8 mouse cellular contexts compared by ENCODE assay signal in the genomic region with DNA sequence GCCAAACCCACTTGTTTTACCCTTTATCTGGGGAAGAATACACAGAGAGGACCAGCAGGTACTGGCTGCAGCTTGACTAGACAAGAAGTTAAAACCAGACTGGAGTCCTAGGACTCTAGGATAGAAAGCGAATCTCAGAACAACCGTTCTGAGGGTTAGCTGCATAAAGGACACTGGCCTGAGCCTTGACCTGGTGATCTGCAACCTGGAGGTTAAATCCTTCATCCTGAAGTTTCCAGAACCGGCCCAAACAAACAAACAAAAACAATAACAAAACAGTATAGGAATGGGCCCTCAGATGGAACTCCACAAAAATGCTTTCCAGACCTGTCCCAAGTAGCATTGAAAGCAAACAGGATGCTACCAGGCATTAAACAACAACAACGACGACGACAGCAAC. TPM values are rescaled to one million over a fixed set of nuclear protein-coding genes. Genes with fewer than 3 reads are reported as not detected.
DNase-seq lines count a peak whose midpoint lies in the region; ATAC-seq and TF ChIP-seq lines count a peak whose summit lies in the region.

Gene Rtn1, minus strand, starts transcription at position 101 of the 400 bp plus-strand sequence.

- no peak for ATAC-seq in lung, embryonic 14.5 days (ENCODE audit: insufficient read depth)
- no peak for ATAC-seq in embryonic facial prominence, embryonic 13.5 days (ENCODE audit: insufficient number of reproducible peaks, insufficient read depth, low FRiP score, low TSS enrichment, low read depth)
- no peak for ATAC-seq in intestine, embryonic 15.5 days
- no peak for ATAC-seq in midbrain, embryonic 12.5 days (ENCODE audit: low FRiP score, low read depth)
- ATAC-seq in frontal cortex, adult (ENCODE audit: low TSS enrichment), result no peak

- H3K27me3 ChIP-seq in lung, embryonic 14.5 days (ENCODE audit: insufficient read depth, low read length), result peaks cover 24% of the 10 kb centered on the region
- H3K27me3 ChIP-seq in embryonic facial prominence, embryonic 13.5 days, result peaks cover 40% of the 10 kb centered on the region
- peaks cover 25% of the 10 kb centered on the region for H3K27me3 ChIP-seq in intestine, embryonic 15.5 days (replicated peaks)
- H3K27me3 ChIP-seq in midbrain, embryonic 12.5 days, result peaks cover 3% of the 10 kb centered on the region; the same call in 1 of the 2 replicates

- no peak within 1 kb of the TSS for H3K27ac ChIP-seq in lung, embryonic 14.5 days (ENCODE audit: low read depth)
- H3K27ac ChIP-seq in embryonic facial prominence, embryonic 13.5 days, result no peak within 1 kb of the TSS
- no peak within 1 kb of the TSS for H3K27ac ChIP-seq in intestine, embryonic 15.5 days
- H3K27ac ChIP-seq in midbrain, embryonic 12.5 days (replicated peaks), result peak within 1 kb of the TSS; percentile 83

- H3K4me1 ChIP-seq in lung, embryonic 14.5 days (ENCODE audit: insufficient read depth), result no peaks in the 10 kb centered on the region; the same call in 1 of the 2 replicates
- H3K4me1 ChIP-seq in embryonic facial prominence, embryonic 13.5 days, result peaks cover 14% of the 10 kb centered on the region; the same call in 1 of the 2 replicates
- peaks cover 12% of the 10 kb centered on the region for H3K4me1 ChIP-seq in intestine, embryonic 15.5 days (replicated peaks)
- H3K4me1 ChIP-seq in midbrain, embryonic 12.5 days, result peaks cover 19% of the 10 kb centered on the region

- no peak for DNase-seq in lung, embryonic 14.5 days
- no peak for DNase-seq in lung, postnatal 4 days
- DNase-seq in cerebellum, adult 18-20 months, result no peak
- no peak for DNase-seq in urinary bladder, postnatal 4 days (ENCODE audit: low spot score in 2 of 2)

- no peaks in the 10 kb centered on the region for H3K9me3 ChIP-seq in lung, embryonic 14.5 days (ENCODE audit: low read depth, low read length)
- no peaks in the 10 kb centered on the region for H3K9me3 ChIP-seq in embryonic facial prominence, embryonic 13.5 days
- H3K9me3 ChIP-seq in intestine, embryonic 15.5 days, result no peaks in the 10 kb centered on the region
- no peaks in the 10 kb centered on the region for H3K9me3 ChIP-seq in midbrain, embryonic 12.5 days

- peak within 1 kb of the TSS; percentile 59 for H3K9ac ChIP-seq in lung, embryonic 14.5 days
- peak within 1 kb of the TSS; percentile 70 for H3K9ac ChIP-seq in embryonic facial prominence, embryonic 13.5 days
- peak within 1 kb of the TSS; percentile 45 for H3K9ac ChIP-seq in intestine, embryonic 15.5 days
- H3K9ac ChIP-seq in midbrain, embryonic 12.5 days (replicated peaks), result peak within 1 kb of the TSS; percentile 77

- peak within 1 kb of the TSS; percentile 71 for H3K4me3 ChIP-seq in lung, embryonic 14.5 days (ENCODE audit: low read depth, low read length)
- H3K4me3 ChIP-seq in embryonic facial prominence, embryonic 13.5 days, result peak within 1 kb of the TSS; percentile 72
- H3K4me3 ChIP-seq in intestine, embryonic 15.5 days (replicated peaks), result peak within 1 kb of the TSS; percentile 54
- H3K4me3 ChIP-seq in midbrain, embryonic 12.5 days, result peak within 1 kb of the TSS; percentile 85

- H3K36me3 ChIP-seq in lung, embryonic 14.5 days (ENCODE audit: insufficient read depth), result no peaks in the 10 kb centered on the region
- no peaks in the 10 kb centered on the region for H3K36me3 ChIP-seq in embryonic facial prominence, embryonic 13.5 days
- no peaks in the 10 kb centered on the region for H3K36me3 ChIP-seq in intestine, embryonic 15.5 days
- H3K36me3 ChIP-seq in midbrain, embryonic 12.5 days, result no peaks in the 10 kb centered on the region

- TF ChIP-seq CTCF in lung, embryonic 14.5 days (IDR thresholded peaks at IDR 0.05; ENCODE audit: low read depth), result no peak

- H3K4me2 ChIP-seq in lung, embryonic 14.5 days, result peak within 1 kb of the TSS; percentile 93
- peak within 1 kb of the TSS; percentile 99 for H3K4me2 ChIP-seq in embryonic facial prominence, embryonic 13.5 days
- peak within 1 kb of the TSS; percentile 95 for H3K4me2 ChIP-seq in intestine, embryonic 15.5 days (replicated peaks)
- peak within 1 kb of the TSS; percentile 79 for H3K4me2 ChIP-seq in midbrain, embryonic 12.5 days (replicated peaks)

- 29% methylated on average over 6 of the region's 6 CpGs for WGBS in lung, embryonic 14.5 days
- WGBS in embryonic facial prominence, embryonic 13.5 days, result 32% methylated on average over 6 of the region's 6 CpGs
- 35% methylated on average over 6 of the region's 6 CpGs for WGBS in intestine, embryonic 15.5 days
- WGBS in midbrain, embryonic 12.5 days, result 31% methylated on average over 6 of the region's 6 CpGs

RNA-seq across cellular contexts. Expression of gene Rtn1, which starts in this region (rescaled TPM):
- 9.4 and 9.8 TPM in 2 replicates for polyA plus RNA-seq in lung, embryonic 14.5 days (2014; fragmentation: Nextera tagmentation; extraction: Ambion mirVana)
- 41.0 and 43.8 TPM in 2 replicates for polyA plus RNA-seq in embryonic facial prominence, embryonic 13.5 days (2015; fragmentation: Nextera tagmentation; extraction: Ambion mirVana)
- polyA plus RNA-seq in intestine, embryonic 15.5 days (2015; fragmentation: Nextera tagmentation; extraction: Ambion mirVana), result 72.9 and 74.5 TPM in 2 replicates
- 659 and 730 TPM in 2 replicates for polyA plus RNA-seq in midbrain, embryonic 12.5 days (2016; fragmentation: Nextera tagmentation; extraction: Ambion mirVana)
